Mouse (Mus musculus): ENCODE measurements around the gene Rab31. TPM values are rescaled to one million over a fixed set of nuclear protein-coding genes. Genes with fewer than 3 reads are reported as not detected.

The Rab31 gene
- polyA plus RNA-seq, 1 experiment from 2014 or later, result 79.0 TPM

- Histone ChIP-seq H3K36me3 (replicated peaks) (0 out of 2 replicates have a peak, but pooled peaks cover 6% of the 10 kb centered on the region), H3K27ac (no peak overlapping the region), H3K4me1 (peaks cover 9% of the 10 kb centered on the region), H3K4me3 (replicated peaks) (no peak overlapping the region), H3K4me2 (no peak overlapping the region), H3K27me3 (no peaks in the 10 kb centered on the region), H3K9me3 (no peaks in the 10 kb centered on the region), H3K9ac (no peak overlapping the region)
- 96% methylated on average over 12 of the region's 12 CpGs for WGBS
- no peak for ATAC-seq (ENCODE audit: low FRiP score)
Measured at GRCm38 (mm10) chr17:65793307-65793930, 20.9 kb upstream of the Rab31 start.

GRCm38 (mm10) chr17:65791161-65791560 is 18.6 kb upstream of the Rab31 start:
- no peaks in the 10 kb centered on the region for H3K27me3 ChIP-seq
- 89% methylated on average over 2 of the region's 2 CpGs for WGBS

GRCm38 (mm10) chr17:65789576-65789975 is 17.0 kb upstream of the Rab31 start:
- ATAC-seq (ENCODE audit: low FRiP score), result no peak
- Histone ChIP-seq H3K4me2 (no peak overlapping the region), H3K9ac (no peak overlapping the region), H3K27me3 (no peaks in the 10 kb centered on the region), H3K27ac (no peak overlapping the region), H3K4me1 (peaks cover 16% of the 10 kb centered on the region), H3K9me3 (no peaks in the 10 kb centered on the region), H3K4me3 (replicated peaks) (no peak overlapping the region), H3K36me3 (replicated peaks) (peaks cover 13% of the 10 kb centered on the region; the same call in 1 of the 2 replicates)
- WGBS, result 88% methylated on average over 6 of the region's 6 CpGs

More at GRCm38 (mm10) chr17:65791161-65791560, 18.6 kb upstream of the Rab31 start:
- peaks cover 12% of the 10 kb centered on the region for H3K4me1 ChIP-seq
- peaks cover 11% of the 10 kb centered on the region; the same call in 1 of the 2 replicates for H3K36me3 ChIP-seq (replicated peaks)
- no peaks in the 10 kb centered on the region for H3K9me3 ChIP-seq
- no peak for ATAC-seq (ENCODE audit: low FRiP score)
- no peak overlapping the region for H3K27ac ChIP-seq
- H3K9ac ChIP-seq, result no peak overlapping the region
- no peak overlapping the region for H3K4me3 ChIP-seq (replicated peaks)
- H3K4me2 ChIP-seq, result no peak overlapping the region

- Histone ChIP-seq H3K27ac (no peak overlapping the region), H3K9ac (no peak overlapping the region), H3K9me3 (no peaks in the 10 kb centered on the region), H3K27me3 (no peaks in the 10 kb centered on the region), H3K4me3 (replicated peaks) (no peak overlapping the region), H3K36me3 (replicated peaks) (peaks cover 13% of the 10 kb centered on the region; the same call in 1 of the 2 replicates), H3K4me2 (no peak overlapping the region), H3K4me1 (peaks cover 20% of the 10 kb centered on the region)
- ATAC-seq (ENCODE audit: low FRiP score), result no peak
- WGBS, result 89% methylated on average over 12 of the region's 12 CpGs
Measured at GRCm38 (mm10) chr17:65788542-65789291, 16.2 kb upstream of the Rab31 start.

- no peak overlapping the region for H3K9ac ChIP-seq
- H3K4me3 ChIP-seq (replicated peaks), result no peak overlapping the region
- no peak overlapping the region for H3K4me2 ChIP-seq
- H3K27ac ChIP-seq, result no peak overlapping the region
- no peak for ATAC-seq (ENCODE audit: low FRiP score)
- no peaks in the 10 kb centered on the region for H3K9me3 ChIP-seq
- WGBS, result 94% methylated on average over 4 of the region's 4 CpGs
- H3K27me3 ChIP-seq, result no peaks in the 10 kb centered on the region
- peaks cover 13% of the 10 kb centered on the region; the same call in 1 of the 2 replicates for H3K36me3 ChIP-seq (replicated peaks)
- peaks cover 20% of the 10 kb centered on the region for H3K4me1 ChIP-seq
Measured at GRCm38 (mm10) chr17:65787261-65787660, 14.7 kb upstream of the Rab31 start.

GRCm38 (mm10) chr17:65786225-65786624 is 13.7 kb upstream of the Rab31 start:
- Histone ChIP-seq H3K4me3 (replicated peaks) (no peak overlapping the region), H3K27me3 (no peaks in the 10 kb centered on the region), H3K9ac (no peak overlapping the region), H3K27ac (no peak overlapping the region), H3K4me2 (no peak overlapping the region), H3K36me3 (replicated peaks) (peaks cover 13% of the 10 kb centered on the region; the same call in 1 of the 2 replicates), H3K4me1 (peaks cover 26% of the 10 kb centered on the region), H3K9me3 (no peaks in the 10 kb centered on the region)
- ATAC-seq (ENCODE audit: low FRiP score), result no peak
- 90% methylated on average over 7 of the region's 7 CpGs for WGBS

GRCm38 (mm10) chr17:65785707-65786106 is 13.2 kb upstream of the Rab31 start:
- Histone ChIP-seq H3K4me3 (replicated peaks) (no peak overlapping the region), H3K36me3 (replicated peaks) (peaks cover 13% of the 10 kb centered on the region; the same call in 1 of the 2 replicates), H3K4me1 (peaks cover 26% of the 10 kb centered on the region), H3K27me3 (no peaks in the 10 kb centered on the region), H3K4me2 (no peak overlapping the region), H3K9ac (no peak overlapping the region), H3K9me3 (no peaks in the 10 kb centered on the region), H3K27ac (no peak overlapping the region)
- no peak for ATAC-seq (ENCODE audit: low FRiP score)

GRCm38 (mm10) chr17:65784610-65785140 is 12.1 kb upstream of the Rab31 start:
- whole genome bisulfite sequencing, result 78% methylated on average over 8 of the region's 8 CpGs
- peak overlapping the region; percentile 99 for H3K9ac ChIP-seq

GRCm38 (mm10) chr17:65783182-65784161 is 10.9 kb upstream of the Rab31 start:
- peaks cover 20% of the 10 kb centered on the region for H3K4me1 ChIP-seq
- peak overlapping the region; percentile 95 for H3K4me3 ChIP-seq (replicated peaks)
- ATAC-seq (ENCODE audit: low FRiP score), result peak; percentile 57
- peaks cover 13% of the 10 kb centered on the region; the same call in 1 of the 2 replicates for H3K36me3 ChIP-seq (replicated peaks)
- peak overlapping the region; percentile 99 for H3K9ac ChIP-seq
- under 1% methylated on average over 65 of the region's 135 CpGs for WGBS
- peak overlapping the region; percentile 100 for H3K27ac ChIP-seq
- no peaks in the 10 kb centered on the region for H3K27me3 ChIP-seq
- H3K4me2 ChIP-seq, result peak overlapping the region; percentile 60
- H3K9me3 ChIP-seq, result no peaks in the 10 kb centered on the region

More at GRCm38 (mm10) chr17:65784610-65785140, 12.1 kb upstream of the Rab31 start:
- Histone ChIP-seq H3K4me1 (peaks cover 26% of the 10 kb centered on the region), H3K27me3 (no peaks in the 10 kb centered on the region), H3K27ac (no peak overlapping the region), H3K4me3 (replicated peaks) (peak overlapping the region; percentile 95), H3K4me2 (peak overlapping the region; percentile 60), H3K36me3 (replicated peaks) (peaks cover 13% of the 10 kb centered on the region; the same call in 1 of the 2 replicates), H3K9me3 (no peaks in the 10 kb centered on the region)
- no peak for ATAC-seq (ENCODE audit: low FRiP score)

- H3K27me3 ChIP-seq, result no peaks in the 10 kb centered on the region
- peak within 1 kb of the TSS; percentile 100 for H3K27ac ChIP-seq
- H3K4me1 ChIP-seq, result peaks cover 19% of the 10 kb centered on the region
- no peaks in the 10 kb centered on the region for H3K9me3 ChIP-seq
- H3K4me2 ChIP-seq, result peak within 1 kb of the TSS; percentile 60
- under 1% methylated on average over 72 of the region's 81 CpGs for WGBS
- H3K9ac ChIP-seq, result peak within 1 kb of the TSS; percentile 99
- H3K4me3 ChIP-seq (replicated peaks), result peak within 1 kb of the TSS; percentile 95
- ATAC-seq (ENCODE audit: low FRiP score), result peak; percentile 88
- H3K36me3 ChIP-seq (replicated peaks), result peaks cover 13% of the 10 kb centered on the region; the same call in 1 of the 2 replicates
Measured at GRCm38 (mm10) chr17:65782551-65783141, 10.1 kb upstream of the Rab31 start, which contains the start of gene Ppp4r1. Ppp4r1 (plus strand) TSS chr17:65782573.

GRCm38 (mm10) chr17:65780970-65781369 is 8.4 kb upstream of the Rab31 start:
- peaks cover 17% of the 10 kb centered on the region for H3K4me1 ChIP-seq
- no peak overlapping the region for H3K4me3 ChIP-seq (replicated peaks)
- no peaks in the 10 kb centered on the region for H3K9me3 ChIP-seq
- H3K27me3 ChIP-seq, result no peaks in the 10 kb centered on the region
- H3K27ac ChIP-seq, result no peak overlapping the region
- H3K9ac ChIP-seq, result no peak overlapping the region
- 97% methylated on average over 2 of the region's 2 CpGs for WGBS
- H3K4me2 ChIP-seq, result no peak overlapping the region
- no peak for ATAC-seq (ENCODE audit: low FRiP score)
- peaks cover 7% of the 10 kb centered on the region; the same call in 1 of the 2 replicates for H3K36me3 ChIP-seq (replicated peaks)

All from forebrain, embryonic 12.5 days (tissue).